Mouse (Mus musculus): ENCODE results near the gene Nxph4. TPM values are rescaled to one million over a fixed set of nuclear protein-coding genes. Genes with fewer than 3 reads are reported as not detected.

Gene Nxph4
- total and polyA plus RNA-seq, 3 experiments, result 0.13 to 0.14 TPM; not detected in 1

- Histone ChIP-seq H3K27ac (ENCODE audit: insufficient read depth, low read depth) (no peak overlapping the region), H3K27me3 (replicated peaks) (no peaks in the 10 kb centered on the region)
- in situ Hi-C loops (cut with MboI; ENCODE audit: low pct_ligation_motif_present, low pct_unique_long_range_greater_than_20kb, low sequenced_read_pairs), result loop anchor here (10.0 kb wide), 1 partner anchor 168 kb away; the partner anchor contains the start of gene Zbtb39
These were observed 32.4 kb upstream of the Nxph4 start for GRCm38 (mm10) chr10:127566553-127567326.

DNA sequence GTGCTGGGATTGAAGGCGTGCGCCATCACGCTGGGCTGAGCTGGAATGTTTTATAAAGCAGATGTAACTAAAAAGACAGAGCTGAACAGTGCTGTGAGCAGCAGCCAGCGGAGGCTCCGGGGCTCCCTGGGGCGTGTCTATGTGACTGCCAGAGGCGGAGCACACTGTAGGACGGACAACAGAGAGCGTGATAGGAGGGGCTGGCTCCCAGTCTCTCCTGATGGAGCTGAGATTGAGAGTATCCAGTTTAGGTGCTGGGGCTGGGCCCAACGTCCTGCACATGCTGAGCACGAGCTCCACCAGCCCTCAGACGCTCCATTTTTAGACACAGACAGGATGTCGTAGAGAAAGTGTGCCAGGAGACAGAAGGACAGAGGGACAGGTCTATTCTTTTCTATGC lies 29.9 kb upstream of the Nxph4 start:
- TF ChIP-seq JUND (conservative IDR thresholded peaks at IDR 0.05; ENCODE audit: low read depth, low read length) (no peak), ZMIZ1 (IDR thresholded peaks at IDR 0.05; ENCODE audit: low read depth, low read length) (no peak), PAX5 (IDR thresholded peaks at IDR 0.05; ENCODE audit: low read length) (no peak), EP300 (IDR thresholded peaks at IDR 0.05; ENCODE audit: low read length) (no peak), E2F4 (IDR thresholded peaks at IDR 0.05; ENCODE audit: insufficient replicate concordance, low read depth, low read length) (no peak), CHD1 (IDR thresholded peaks at IDR 0.05; ENCODE audit: low read depth, low read length) (no peak), ZC3H11A (IDR thresholded peaks at IDR 0.05; ENCODE audit: low read depth, low read length) (no peak), USF2 (conservative IDR thresholded peaks at IDR 0.05; ENCODE audit: low read depth, low read length) (no peak), SIN3A (IDR thresholded peaks at IDR 0.05; ENCODE audit: low read length) (no peak), BHLHE40 (IDR thresholded peaks at IDR 0.05; ENCODE audit: low read depth, low read length) (no peak), UBTF (IDR thresholded peaks at IDR 0.05; ENCODE audit: low read depth, low read length) (no peak), MAZ (IDR thresholded peaks at IDR 0.05; ENCODE audit: low read depth, low read length) (no peak), NELFE (IDR thresholded peaks at IDR 0.05; ENCODE audit: low read depth, low read length) (no peak), ZNF384 (IDR thresholded peaks at IDR 0.05; ENCODE audit: low read depth, low read length) (no peak), TBP (conservative IDR thresholded peaks at IDR 0.05; ENCODE audit: low read depth, low read length) (no peak), SMC3 (IDR thresholded peaks at IDR 0.05; ENCODE audit: low read depth, low read length) (no peak), RCOR1 (conservative IDR thresholded peaks at IDR 0.05; ENCODE audit: low read depth, low read length) (no peak)
- Histone ChIP-seq H3K9ac (ENCODE audit: insufficient read depth, low read depth) (no peak overlapping the region), H3K27ac (ENCODE audit: insufficient read depth, low read depth) (no peak overlapping the region), H3K27me3 (replicated peaks) (no peaks in the 10 kb centered on the region), H3K36me3 (replicated peaks in 1 of 2; ENCODE audit: control insufficient read depth in 1 of 2, insufficient read depth in 1 of 2, low read length in 1 of 2) (peaks cover 74 to 76% of the 10 kb centered on the region in 2 experiments), H3K4me1 (ENCODE audit: control insufficient read depth in 1 of 2, insufficient read depth in 2 of 2) (peaks cover 0 to 16% of the 10 kb centered on the region in 2 experiments; a peak in 2 of 4 replicates), H3K9me3 (replicated peaks; ENCODE audit: low read length) (no peaks in the 10 kb centered on the region), H3K79me2 (replicated peaks; ENCODE audit: control insufficient read depth, extremely low read depth, insufficient read depth, poor library complexity, severe bottlenecking) (no peaks in the 10 kb centered on the region), H3K4me2 (ENCODE audit: insufficient read depth, low read depth, poor library complexity, severe bottlenecking) (no peak overlapping the region), H3K4me3 (replicated peaks in 1 of 3; ENCODE audit: low read depth in 2 of 3, low read length in 2 of 3, poor library complexity in 1 of 3) (no peak overlapping the region)
- dilution Hi-C loops (cut with MboI; ENCODE audit: extremely low pct_ligation_motif_present, extremely low pct_unique_long_range_greater_than_20kb, low sequenced_read_pairs) (no loop called here), in situ Hi-C loops (cut with MboI; ENCODE audit: low pct_ligation_motif_present, low pct_unique_long_range_greater_than_20kb, low sequenced_read_pairs) (loop anchor here (10.0 kb wide), 1 partner anchor 170 kb away; the partner anchor contains the start of gene Zbtb39)
- no peak for DNase-seq (ENCODE audit: extremely low read depth)

More at GRCm38 (mm10) chr10:127566553-127567326, 32.4 kb upstream of the Nxph4 start:
- dilution Hi-C loops (cut with MboI; ENCODE audit: extremely low pct_ligation_motif_present, extremely low pct_unique_long_range_greater_than_20kb, low sequenced_read_pairs), result no loop called here
- no peak overlapping the region for H3K4me3 ChIP-seq (replicated peaks in 1 of 3; ENCODE audit: low read depth in 2 of 3, low read length in 2 of 3, poor library complexity in 1 of 3)
- no peak for DNase-seq (ENCODE audit: extremely low read depth)
- no peak overlapping the region for H3K9ac ChIP-seq (ENCODE audit: insufficient read depth, low read depth)
- H3K9me3 ChIP-seq (replicated peaks; ENCODE audit: low read length), result no peaks in the 10 kb centered on the region
- no peak overlapping the region for H3K4me2 ChIP-seq (ENCODE audit: insufficient read depth, low read depth, poor library complexity, severe bottlenecking)
- no peak for TF ChIP-seq MAZ (IDR thresholded peaks at IDR 0.05; ENCODE audit: low read depth, low read length)
- no peaks in the 10 kb centered on the region for H3K79me2 ChIP-seq (replicated peaks; ENCODE audit: control insufficient read depth, extremely low read depth, insufficient read depth, poor library complexity, severe bottlenecking)
- peaks cover 0 to 19% of the 10 kb centered on the region in 2 experiments; a peak in 2 of 4 replicates for H3K4me1 ChIP-seq (ENCODE audit: control insufficient read depth in 1 of 2, insufficient read depth in 2 of 2)
- peaks cover 67 to 70% of the 10 kb centered on the region in 2 experiments for H3K36me3 ChIP-seq (replicated peaks in 1 of 2; ENCODE audit: control insufficient read depth in 1 of 2, insufficient read depth in 1 of 2, low read length in 1 of 2)
